Mouse (Mus musculus) forebrain, embryonic 16.5 days (tissue): ENCODE results near the gene Ssh1. TPM values are rescaled to one million over a fixed set of nuclear protein-coding genes. Genes with fewer than 3 reads are reported as not detected.

Experiments
- ATAC-seq: fragments of 200-750 bp; cut with Nextera tagmentation; 2 replicates; pipeline ENCODE4 v1.8.0; 2017; ENCODE audit warnings: mild to moderate bottlenecking, moderate library complexity
- H3K27ac ChIP-seq: fragments of 300-500 bp; sonication (generic); 2 replicates; pipeline ENCODE4 v1.5.1; 2014; ENCODE audit warnings: low read length, control low read depth
- H3K27me3 ChIP-seq: fragments of 300-500 bp; sonication (generic); replicated peaks from 2 replicates; pipeline ENCODE4 v1.6.1; 2014; ENCODE audit warnings: low read length; ENCODE audit not compliant: control insufficient read depth, insufficient read depth
- H3K36me3 ChIP-seq: fragments of 300-500 bp; sonication (generic); 2 replicates; pipeline ENCODE4 v1.6.1; 2014; ENCODE audit not compliant: control insufficient read depth, insufficient read depth
- H3K4me1 ChIP-seq: fragments of 300-500 bp; sonication (generic); replicated peaks from 2 replicates; pipeline ENCODE4 v1.6.1; 2014; ENCODE audit warnings: low read length; ENCODE audit not compliant: control insufficient read depth, insufficient read depth
- H3K4me2 ChIP-seq: fragments of 300-500 bp; sonication (generic); 2 replicates; pipeline ENCODE4 v1.6.1; 2014; ENCODE audit warnings: mild to moderate bottlenecking, low read length, control low read depth
- H3K4me3 ChIP-seq: fragments of 300-500 bp; sonication (generic); replicated peaks from 2 replicates; pipeline ENCODE4 v1.5.1; 2014; ENCODE audit warnings: mild to moderate bottlenecking, low read length, control low read depth
- H3K9ac ChIP-seq: fragments of 300-500 bp; sonication (generic); replicated peaks from 2 replicates; pipeline ENCODE4 v1.6.1; 2014; ENCODE audit warnings: low read depth, low read length, control low read depth
- H3K9me3 ChIP-seq: fragments of 300-500 bp; sonication (generic); 2 replicates; pipeline ENCODE4 v1.6.1; 2016; ENCODE audit warnings: low read length; ENCODE audit not compliant: control insufficient read depth
- WGBS: fragments of 180-500 bp; shearing (Covaris S2); extraction: QIAGEN DNeasy Blood & Tissue Kit; methylation state at CpG from one replicate; pipeline ENCODE4 v1.1.7; 2014; 5-methylcytosine and 5-hydroxymethylcytosine counted together
- polyA plus RNA-seq: library from polyadenylated mRNA; unstranded; fragments of >200 nt; fragmentation: Nextera tagmentation; extraction: Ambion mirVana; gene quantifications from 2 replicates; pipeline ENCODE4 v1.2.1, GENCODE M21; 2015

Gene Ssh1
- polyA plus RNA-seq: 11.2 and 12.4 TPM in 2 replicates

GRCm38 (mm10) chr5:113993487-113994465 lies at the start of gene Ssh1:
Gene Ssh1 (minus strand): TSS chr5:113993894.
- peak within 1 kb of the TSS; percentile 80 for H3K4me3 ChIP-seq
- H3K27me3 ChIP-seq: no peaks in the 10 kb centered on the region
- no peaks in the 10 kb centered on the region for H3K36me3 ChIP-seq
- peak within 1 kb of the TSS; percentile 88 for H3K27ac ChIP-seq
- peak within 1 kb of the TSS; percentile 92 for H3K9ac ChIP-seq
- H3K9me3 ChIP-seq: no peaks in the 10 kb centered on the region
- peak; percentile 83 for ATAC-seq
- 2% methylated on average over 65 of the region's 83 CpGs for WGBS
- peak within 1 kb of the TSS; percentile 78 for H3K4me2 ChIP-seq
- H3K4me1 ChIP-seq: peaks cover 34% of the 10 kb centered on the region

GRCm38 (mm10) chr5:114041327-114041930 lies 47.7 kb upstream of the Ssh1 start:
- Histone ChIP-seq H3K9me3 (no peaks in the 10 kb centered on the region), H3K27ac (no peak overlapping the region), H3K36me3 (peaks cover 13% of the 10 kb centered on the region), H3K4me2 (no peak overlapping the region), H3K27me3 (no peaks in the 10 kb centered on the region), H3K4me1 (no peaks in the 10 kb centered on the region), H3K9ac (no peak overlapping the region), H3K4me3 (no peak overlapping the region)
- ATAC-seq: no peak
- 19% methylated on average over 15 of the region's 15 CpGs for WGBS

- Histone ChIP-seq H3K36me3 (peaks cover 13% of the 10 kb centered on the region), H3K4me2 (no peak overlapping the region), H3K4me1 (no peaks in the 10 kb centered on the region), H3K9me3 (no peaks in the 10 kb centered on the region), H3K4me3 (no peak overlapping the region), H3K9ac (no peak overlapping the region), H3K27ac (no peak overlapping the region), H3K27me3 (no peaks in the 10 kb centered on the region)
- WGBS: 48% methylated on average over 1 of the region's 1 CpGs
- ATAC-seq: no peak
These were observed 47.2 kb upstream of the Ssh1 start for GRCm38 (mm10) chr5:114040911-114041310.

- ATAC-seq: no peak
- WGBS: 6% methylated on average over 7 of the region's 8 CpGs
- H3K27ac ChIP-seq: no peak overlapping the region
These were observed 46.8 kb upstream of the Ssh1 start for GRCm38 (mm10) chr5:114040508-114040907.

GRCm38 (mm10) chr5:114035111-114035510 lies 41.4 kb upstream of the Ssh1 start:
- Histone ChIP-seq H3K27me3 (no peaks in the 10 kb centered on the region), H3K36me3 (peaks cover 15% of the 10 kb centered on the region; the same call in 1 of the 2 replicates), H3K27ac (no peak overlapping the region), H3K9me3 (no peaks in the 10 kb centered on the region), H3K4me1 (no peaks in the 10 kb centered on the region), H3K9ac (no peak overlapping the region), H3K4me2 (no peak overlapping the region), H3K4me3 (no peak overlapping the region)
- WGBS: 55% methylated on average over 10 of the region's 10 CpGs
- ATAC-seq: no peak

More at GRCm38 (mm10) chr5:114040508-114040907, 46.8 kb upstream of the Ssh1 start:
- no peak overlapping the region for H3K4me2 ChIP-seq
- no peaks in the 10 kb centered on the region for H3K27me3 ChIP-seq
- no peak overlapping the region for H3K4me3 ChIP-seq
- no peak overlapping the region for H3K9ac ChIP-seq
- no peaks in the 10 kb centered on the region for H3K4me1 ChIP-seq
- no peaks in the 10 kb centered on the region for H3K9me3 ChIP-seq
- peaks cover 13% of the 10 kb centered on the region for H3K36me3 ChIP-seq

- 86% methylated on average over 7 of the region's 7 CpGs for WGBS
- H3K9ac ChIP-seq: no peak overlapping the region
- no peak overlapping the region for H3K4me3 ChIP-seq
- H3K27me3 ChIP-seq: no peaks in the 10 kb centered on the region
- H3K27ac ChIP-seq: no peak overlapping the region
- no peak for ATAC-seq
- H3K4me1 ChIP-seq: no peaks in the 10 kb centered on the region
- no peak overlapping the region for H3K4me2 ChIP-seq
- peaks cover 15% of the 10 kb centered on the region; the same call in 1 of the 2 replicates for H3K36me3 ChIP-seq
- H3K9me3 ChIP-seq: no peaks in the 10 kb centered on the region
These were observed 40.7 kb upstream of the Ssh1 start for GRCm38 (mm10) chr5:114034393-114034792.

GRCm38 (mm10) chr5:114032161-114032763 lies 38.6 kb upstream of the Ssh1 start:
- no peak overlapping the region for H3K4me2 ChIP-seq
- H3K4me1 ChIP-seq: no peaks in the 10 kb centered on the region
- no peak overlapping the region for H3K27ac ChIP-seq
- no peaks in the 10 kb centered on the region for H3K27me3 ChIP-seq
- 77% methylated on average over 3 of the region's 3 CpGs for WGBS
- H3K36me3 ChIP-seq: peaks cover 12% of the 10 kb centered on the region; the same call in 1 of the 2 replicates
- H3K9ac ChIP-seq: no peak overlapping the region
- H3K4me3 ChIP-seq: no peak overlapping the region
- no peak for ATAC-seq
- H3K9me3 ChIP-seq: no peaks in the 10 kb centered on the region

- Histone ChIP-seq H3K4me2 (no peak overlapping the region), H3K4me1 (no peaks in the 10 kb centered on the region), H3K27me3 (no peaks in the 10 kb centered on the region), H3K27ac (no peak overlapping the region), H3K9ac (no peak overlapping the region), H3K4me3 (no peak overlapping the region), H3K36me3 (peaks cover 12% of the 10 kb centered on the region; the same call in 1 of the 2 replicates), H3K9me3 (no peaks in the 10 kb centered on the region)
- no peak for ATAC-seq
- WGBS: 90% methylated on average over 12 of the region's 12 CpGs
These were observed 37.0 kb upstream of the Ssh1 start for GRCm38 (mm10) chr5:114030652-114031051.

- WGBS: 83% methylated on average over 12 of the region's 12 CpGs
These were observed 34.4 kb upstream of the Ssh1 start for GRCm38 (mm10) chr5:114028111-114028510.

More at GRCm38 (mm10) chr5:114028111-114028510, 34.4 kb upstream of the Ssh1 start:
- Histone ChIP-seq H3K4me3 (no peak overlapping the region), H3K9ac (no peak overlapping the region), H3K36me3 (peaks cover 5% of the 10 kb centered on the region; the same call in 1 of the 2 replicates), H3K9me3 (no peaks in the 10 kb centered on the region), H3K27me3 (no peaks in the 10 kb centered on the region), H3K27ac (no peak overlapping the region), H3K4me2 (no peak overlapping the region), H3K4me1 (0 out of 2 replicates have a peak, but pooled peaks cover 3% of the 10 kb centered on the region)
- no peak for ATAC-seq
